Mouse (Mus musculus) CH12.LX (cell line): ENCODE results near the gene Ctss. TPM values are rescaled to one million over a fixed set of nuclear protein-coding genes. Genes with fewer than 3 reads are reported as not detected.
A peak's percentile ranks its signal among the peaks of the same experiment; 100 is the strongest.

Experiments used
- DNase-seq: peaks from one replicate; pipeline ENCODE4 v3.0.0-alpha.2; 2013; ENCODE audit errors: extremely low read depth
- H3K27ac ChIP-seq: 2 replicates; pipeline ENCODE4 v1.5.1; 2012; ENCODE audit warnings: low read depth, mild to moderate bottlenecking, control low read depth, moderate library complexity; ENCODE audit not compliant: insufficient read depth
- H3K27me3 ChIP-seq: replicated peaks from 2 replicates; pipeline ENCODE3; 2012; ENCODE audit warnings: inconsistent platforms
- H3K36me3 ChIP-seq, 2 experiments: replicated peaks in 1 of 2; 2 replicates each; pipeline versions ENCODE3 to v1.6.1; 2012; ENCODE audit warnings: inconsistent platforms in 1 of 2, low read length in 1 of 2, mild to moderate bottlenecking in 1 of 2, mixed read lengths in 1 of 2, moderate library complexity in 1 of 2; ENCODE audit not compliant: control insufficient read depth in 1 of 2, insufficient read depth in 1 of 2
- H3K4me1 ChIP-seq, 2 experiments: 2 replicates each; pipeline ENCODE4 v1.6.1; 2012; ENCODE audit warnings: inconsistent platforms in 1 of 2, moderate library complexity in 1 of 2; ENCODE audit not compliant: insufficient read depth in 2 of 2, control insufficient read depth in 1 of 2
- H3K4me2 ChIP-seq: 2 replicates; pipeline ENCODE4 v1.6.1; 2012; ENCODE audit warnings: low read depth, mild to moderate bottlenecking, control low read depth; ENCODE audit not compliant: poor library complexity, insufficient read depth, severe bottlenecking
- H3K4me3 ChIP-seq, 3 experiments: fragments of 150-350 bp in 1 of 3; sonication (generic) in 1 of 3; replicated peaks in 1 of 3; 2 replicates each; pipeline versions ENCODE3 to v1.5.1; 2011 to 2012; ENCODE audit warnings: low read depth in 2 of 3, low read length in 2 of 3, mild to moderate bottlenecking in 2 of 3, moderate library complexity in 2 of 3, control low read depth in 1 of 3, improper control_type of control experiment in 1 of 3, inconsistent platforms in 1 of 3, mixed read lengths in 1 of 3; ENCODE audit not compliant: poor library complexity in 1 of 3
- H3K79me2 ChIP-seq: replicated peaks from 2 replicates; pipeline ENCODE4 v1.6.1; 2012; ENCODE audit warnings: mild to moderate bottlenecking, moderate library complexity; ENCODE audit not compliant: control insufficient read depth, poor library complexity, insufficient read depth, severe bottlenecking; ENCODE audit errors: extremely low read depth
- H3K9ac ChIP-seq: 2 replicates; pipeline ENCODE4 v1.6.1; 2012; ENCODE audit warnings: low read depth, mild to moderate bottlenecking, control low read depth, moderate library complexity; ENCODE audit not compliant: insufficient read depth
- H3K9me3 ChIP-seq: replicated peaks from 2 replicates; pipeline ENCODE3; 2012; ENCODE audit warnings: low read length, inconsistent platforms, mixed read lengths
- CHD2 ChIP-seq: IDR thresholded peaks from 2 replicates; pipeline ENCODE4 v1.6.1; 2011; ENCODE audit warnings: low read length, improper control_type of control experiment
- CTCF ChIP-seq, 2 experiments: IDR thresholded peaks in 1 of 2; conservative IDR thresholded peaks in 1 of 2; 2 replicates each; pipeline ENCODE4 v1.5.1; 2011 to 2012; ENCODE audit warnings: low read depth in 2 of 2, low read length in 2 of 2, improper control_type of control experiment in 1 of 2, inconsistent platforms in 1 of 2, mild to moderate bottlenecking in 1 of 2, moderate library complexity in 1 of 2
- ELF1 ChIP-seq: IDR thresholded peaks from 2 replicates; pipeline ENCODE4 v1.6.1; 2014; ENCODE audit warnings: low read depth, mild to moderate bottlenecking, inconsistent platforms, low read length, improper control_type of control experiment
- GABPA ChIP-seq: IDR thresholded peaks from 2 replicates; pipeline ENCODE4 v1.6.1; 2012; ENCODE audit warnings: low read depth, low read length, improper control_type of control experiment, inconsistent platforms; ENCODE audit not compliant: insufficient replicate concordance
- IRF4 ChIP-seq: IDR thresholded peaks from 2 replicates; pipeline ENCODE4 v1.6.1; 2014; ENCODE audit warnings: low read depth, mild to moderate bottlenecking, inconsistent platforms, low read length, improper control_type of control experiment
- JUND ChIP-seq: conservative IDR thresholded peaks from 2 replicates; pipeline ENCODE4 v1.6.1; 2011; ENCODE audit warnings: low read depth, low read length, improper control_type of control experiment
- KAT2A ChIP-seq: IDR thresholded peaks from 2 replicates; pipeline ENCODE4 v1.6.1; 2012; ENCODE audit warnings: low read length, improper control_type of control experiment, inconsistent platforms; ENCODE audit not compliant: insufficient replicate concordance
- MAFK ChIP-seq: IDR thresholded peaks from 2 replicates; pipeline ENCODE4 v1.6.1; 2011; ENCODE audit warnings: low read length, improper control_type of control experiment; ENCODE audit not compliant: insufficient replicate concordance
- MYC ChIP-seq: IDR thresholded peaks from 2 replicates; pipeline ENCODE4 v1.6.1; 2011; ENCODE audit warnings: low read depth, mild to moderate bottlenecking, improper control_type of control experiment, low read length
- POLR2AphosphoS2 ChIP-seq: IDR thresholded peaks from 2 replicates; pipeline ENCODE4 v1.6.1; 2011; ENCODE audit warnings: low read depth, low read length, improper control_type of control experiment
- RAD21 ChIP-seq: IDR thresholded peaks from 2 replicates; pipeline ENCODE4 v1.6.1; 2011; ENCODE audit warnings: low read depth, mild to moderate bottlenecking, low read length, improper control_type of control experiment, moderate library complexity
- TBP ChIP-seq: conservative IDR thresholded peaks from 2 replicates; pipeline ENCODE4 v1.6.1; 2011; ENCODE audit warnings: low read depth, low read length, improper control_type of control experiment
- USF1 ChIP-seq: IDR thresholded peaks from 2 replicates; pipeline ENCODE4 v1.6.1; 2014; ENCODE audit warnings: low read depth, mild to moderate bottlenecking, inconsistent platforms, low read length, improper control_type of control experiment
- ZNF384 ChIP-seq: IDR thresholded peaks from 2 replicates; pipeline ENCODE4 v1.6.1; 2012; ENCODE audit warnings: low read depth, low read length, improper control_type of control experiment, inconsistent platforms
- dilution Hi-C: fragments of 300-500 bp; cut with MboI; formaldehyde crosslinking; loops from 2 replicates; pipeline ENCODE4 v1.14.3; 2020; ENCODE audit warnings: low sequenced_read_pairs; ENCODE audit not compliant: extremely low pct_unique_long_range_greater_than_20kb, extremely low pct_ligation_motif_present
- in situ Hi-C: fragments of 300-500 bp; cut with MboI; formaldehyde crosslinking; loops from 3 replicates; pipeline ENCODE4 v1.14.3; 2019; ENCODE audit warnings: low sequenced_read_pairs, low pct_ligation_motif_present, low pct_unique_long_range_greater_than_20kb, mixed read lengths
- polyA plus RNA-seq: library from polyadenylated mRNA; unstranded; fragments of >175 nt; gene quantifications from 2 replicates; pipeline ENCODE4 v1.2.1, GENCODE M21; 2012; ENCODE audit warnings: low read depth; ENCODE audit not compliant: insufficient read length
- total RNA-seq, 2 experiments: library from RNA; depleted of rRNA; stranded (reverse); fragments of 300-350 nt in 1 of 2; fragments of >200 nt in 1 of 2; gene quantifications; 2 replicates each; pipeline ENCODE4 v1.2.3; 2012 to 2014

Gene Ctss
- total and polyA plus RNA-seq, 3 experiments, result 178 to 282 (median 238) TPM

GRCm38 (mm10) chr3:95569585-95569984 lies 43.0 kb downstream of the Ctss start:
- dilution Hi-C loops, result no loop called here
- in situ Hi-C loops, result no loop called here

GRCm38 (mm10) chr3:95587754-95588603 lies 61.4 kb downstream of the Ctss start:
- Histone ChIP-seq H3K36me3 (peaks cover 7 to 20% of the 10 kb centered on the region in 2 experiments), H3K4me1 (peaks cover 0 to 9% of the 10 kb centered on the region in 2 experiments; a peak in 2 of 4 replicates), H3K27ac (peak overlapping the region; percentile 73), H3K9ac (peak overlapping the region; percentile 82)
- TF ChIP-seq ZNF384 (no peak), MAFK (no peak), IRF4 (0 out of 2 replicates have a peak, but pooled peaks have one; percentile 2), KAT2A (no peak), JUND (no peak), CHD2 (no peak), ELF1 (no peak), MYC (peak; percentile 37; the same call in 1 of the 2 replicates), POLR2AphosphoS2 (no peak), GABPA (no peak), USF1 (no peak), RAD21 (no peak), TBP (0 out of 2 replicates have a peak, but pooled peaks have one; percentile 62)
- TF ChIP-seq, all 38 proteins: peak for 3
- DNase-seq, result no peak
- in situ Hi-C loops (no loop called here), dilution Hi-C loops (no loop called here)
- peaks cover 14% of the 10 kb centered on the region for H3K79me2 ChIP-seq
- no peaks in the 10 kb centered on the region for H3K9me3 ChIP-seq
- H3K4me3 ChIP-seq, result peak overlapping the region; percentile 66 to 84 (median 66)
- H3K4me2 ChIP-seq, result peak overlapping the region; percentile 86
- H3K27me3 ChIP-seq, result no peaks in the 10 kb centered on the region

More at GRCm38 (mm10) chr3:95569585-95569984, 43.0 kb downstream of the Ctss start:
- Histone ChIP-seq H3K4me3 (no peak overlapping the region), H3K9me3 (no peaks in the 10 kb centered on the region), H3K4me2 (no peak overlapping the region), H3K9ac (no peak overlapping the region), H3K27me3 (no peaks in the 10 kb centered on the region), H3K4me1 (peaks cover 0 to 9% of the 10 kb centered on the region in 2 experiments; a peak in 2 of 4 replicates), H3K27ac (no peak overlapping the region), H3K79me2 (no peaks in the 10 kb centered on the region), H3K36me3 (no peaks in the 10 kb centered on the region)
- DNase-seq, result no peak
- TF ChIP-seq CTCF (conservative IDR thresholded peaks at IDR 0.05 in 1 of 2, IDR thresholded peaks at IDR 0.05 in 1 of 2; ENCODE audit: low read depth in 2 of 2, low read length in 2 of 2) (no peak), ELF1 (no peak), TBP (peak; percentile 63; the same call in 1 of the 2 replicates)
